Mouse (Mus musculus) heart, embryonic 10.5 days (tissue): ENCODE data around the gene Mrpl52. TPM values are rescaled to one million over a fixed set of nuclear protein-coding genes. Genes with fewer than 3 reads are reported as not detected.

Source experiments
- DNase-seq: peaks from one replicate; pipeline ENCODE4 v3.0.0-alpha.2; 2017; ENCODE audit warnings: low spot score
- H3K27ac ChIP-seq: fragments of 300-500 bp; sonication (generic); 2 replicates; pipeline ENCODE4 v1.5.1; 2016; ENCODE audit warnings: mild to moderate bottlenecking
- H3K27me3 ChIP-seq: fragments of 300-500 bp; sonication (generic); 2 replicates; pipeline ENCODE4 v1.6.1; 2016; ENCODE audit warnings: mild to moderate bottlenecking; ENCODE audit not compliant: poor library complexity, insufficient read depth, severe bottlenecking
- H3K36me3 ChIP-seq: fragments of 300-500 bp; sonication (generic); 2 replicates; pipeline ENCODE4 v1.6.1; 2016; ENCODE audit warnings: mild to moderate bottlenecking, moderate library complexity
- H3K4me1 ChIP-seq: fragments of 300-500 bp; sonication (generic); 2 replicates; pipeline ENCODE4 v1.6.1; 2016; ENCODE audit warnings: mild to moderate bottlenecking
- H3K4me3 ChIP-seq: fragments of 300-500 bp; sonication (generic); 2 replicates; pipeline ENCODE4 v1.5.1; 2016; ENCODE audit warnings: mild to moderate bottlenecking, moderate library complexity
- H3K9me3 ChIP-seq: fragments of 300-500 bp; sonication (generic); 2 replicates; pipeline ENCODE4 v1.6.1; 2016; ENCODE audit warnings: mild to moderate bottlenecking, moderate library complexity
- WGBS: fragments of 180-500 bp; shearing (Covaris S2); methylation state at CpG from one replicate; pipeline ENCODE4 v1.1.7; 2016; 5-methylcytosine and 5-hydroxymethylcytosine counted together
- polyA plus RNA-seq: library from polyadenylated mRNA; unstranded; fragments of >200 nt; fragmentation: Nextera tagmentation; extraction: Ambion mirVana; gene quantifications from 2 replicates; pipeline ENCODE4 v1.2.1, GENCODE M21; 2016

The Mrpl52 gene
- polyA plus RNA-seq, 1 experiment from 2014 or later, result 222 TPM

GRCm38 (mm10) chr14:54443196-54443595 is 16.5 kb downstream of the Mrpl52 start:
- Histone ChIP-seq H3K36me3 (peaks cover 35% of the 10 kb centered on the region), H3K4me3 (0 out of 2 replicates have a peak overlapping the region, but pooled peaks have one; percentile 22), H3K27me3 (no peaks in the 10 kb centered on the region), H3K27ac (peak overlapping the region; percentile 64), H3K4me1 (peaks cover 23% of the 10 kb centered on the region), H3K9me3 (no peaks in the 10 kb centered on the region)
- DNase-seq, result no peak
- 25% methylated on average over 3 of the region's 3 CpGs for WGBS

DNA sequence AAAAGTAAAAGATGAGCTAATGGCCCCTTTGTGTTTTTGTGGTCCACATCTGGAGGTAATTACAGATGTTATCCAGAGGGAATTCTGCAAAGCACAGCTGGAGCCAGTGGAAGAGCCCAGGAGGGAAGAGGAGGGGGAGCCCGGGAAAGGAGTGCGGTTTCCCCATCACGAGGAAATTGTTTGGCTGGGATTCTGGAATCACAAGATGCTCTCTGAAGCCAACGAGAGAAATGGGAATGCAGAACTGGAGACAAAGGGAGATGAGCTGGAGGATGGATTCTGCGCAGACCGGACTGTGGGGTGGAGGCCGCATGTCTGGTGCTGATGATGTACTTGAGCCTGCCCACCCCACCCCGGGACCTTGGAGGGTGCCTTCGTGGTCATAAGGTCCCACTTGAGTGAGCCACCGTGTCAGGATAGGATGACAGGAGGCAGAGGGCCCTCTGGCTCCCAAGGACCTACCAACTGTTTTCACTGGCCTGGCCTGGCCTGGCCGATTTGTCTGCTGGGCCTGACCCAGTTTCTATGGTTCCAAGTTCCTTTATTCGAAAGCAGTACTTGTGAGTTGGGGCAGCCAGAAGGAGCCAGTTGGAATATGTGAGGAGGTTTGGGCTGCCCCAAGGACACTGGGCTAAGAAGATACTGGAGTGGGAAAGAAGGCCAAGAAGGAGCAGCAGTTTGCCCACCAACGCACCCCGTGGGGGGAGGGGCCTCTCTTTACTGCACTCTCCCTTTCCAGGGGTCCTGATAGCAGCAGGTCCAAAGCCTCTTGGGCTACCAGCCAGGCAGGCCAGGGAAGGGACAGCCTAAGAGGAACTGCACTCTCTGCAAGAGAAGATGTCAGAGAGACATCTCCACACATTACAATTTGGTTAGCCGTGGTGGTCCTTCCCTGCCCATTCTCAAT is 17.3 kb downstream of the Mrpl52 start:
- Histone ChIP-seq H3K4me1 (peaks cover 26% of the 10 kb centered on the region), H3K36me3 (peaks cover 28% of the 10 kb centered on the region), H3K27me3 (no peaks in the 10 kb centered on the region), H3K4me3 (no peak overlapping the region), H3K27ac (peak overlapping the region; percentile 64), H3K9me3 (no peaks in the 10 kb centered on the region)
- WGBS, result 49% methylated on average over 15 of the region's 15 CpGs
- no peak for DNase-seq

DNA sequence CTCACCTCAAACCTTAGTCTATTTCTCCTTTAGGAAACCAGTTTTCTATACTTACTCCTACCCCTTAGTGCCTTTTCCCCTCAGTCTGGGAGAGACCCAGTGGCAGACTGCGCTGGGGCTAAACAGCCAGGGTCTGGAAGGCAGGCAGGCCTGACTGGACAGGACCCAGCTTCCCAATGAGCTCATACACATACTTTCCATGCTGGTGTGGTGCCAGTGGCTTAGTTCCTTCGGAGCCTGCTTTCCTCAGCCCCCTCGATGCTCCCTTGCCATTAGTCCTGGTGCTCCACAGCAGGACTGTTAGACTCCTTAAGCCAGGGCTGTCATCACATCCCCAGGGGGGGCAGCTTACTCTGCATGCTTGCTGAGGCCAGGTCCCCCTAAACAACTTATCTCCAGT is 18.8 kb downstream of the Mrpl52 start:
- Histone ChIP-seq H3K27me3 (no peaks in the 10 kb centered on the region), H3K36me3 (peaks cover 13% of the 10 kb centered on the region), H3K27ac (no peak overlapping the region), H3K4me1 (peaks cover 28% of the 10 kb centered on the region), H3K9me3 (no peaks in the 10 kb centered on the region), H3K4me3 (no peak overlapping the region)
- DNase-seq, result no peak
- WGBS, result 26% methylated on average over 3 of the region's 3 CpGs

DNA sequence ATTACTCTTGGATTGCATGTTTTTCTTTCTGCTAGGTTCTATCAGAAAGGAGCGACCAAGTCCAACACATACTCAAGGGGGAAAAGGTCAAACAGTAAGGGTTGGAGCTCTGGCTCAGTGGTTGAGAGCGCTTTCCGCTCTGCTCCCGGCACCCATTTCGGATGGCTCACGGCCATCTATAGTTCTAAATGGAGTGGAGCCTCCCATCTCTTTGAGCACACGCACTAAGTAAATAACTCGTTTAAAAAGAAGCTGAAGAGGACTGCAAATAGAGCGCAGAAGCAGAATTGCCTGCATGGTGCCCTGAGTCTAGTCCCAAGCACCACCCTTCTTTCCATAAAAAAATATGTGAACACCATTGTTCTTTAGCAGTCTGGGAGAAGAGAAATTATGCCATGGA is 26.9 kb downstream of the Mrpl52 start:
- WGBS, result 84% methylated on average over 9 of the region's 9 CpGs
- no peak for DNase-seq
- peaks cover 5% of the 10 kb centered on the region; the same call in 1 of the 2 replicates for H3K4me1 ChIP-seq

DNA sequence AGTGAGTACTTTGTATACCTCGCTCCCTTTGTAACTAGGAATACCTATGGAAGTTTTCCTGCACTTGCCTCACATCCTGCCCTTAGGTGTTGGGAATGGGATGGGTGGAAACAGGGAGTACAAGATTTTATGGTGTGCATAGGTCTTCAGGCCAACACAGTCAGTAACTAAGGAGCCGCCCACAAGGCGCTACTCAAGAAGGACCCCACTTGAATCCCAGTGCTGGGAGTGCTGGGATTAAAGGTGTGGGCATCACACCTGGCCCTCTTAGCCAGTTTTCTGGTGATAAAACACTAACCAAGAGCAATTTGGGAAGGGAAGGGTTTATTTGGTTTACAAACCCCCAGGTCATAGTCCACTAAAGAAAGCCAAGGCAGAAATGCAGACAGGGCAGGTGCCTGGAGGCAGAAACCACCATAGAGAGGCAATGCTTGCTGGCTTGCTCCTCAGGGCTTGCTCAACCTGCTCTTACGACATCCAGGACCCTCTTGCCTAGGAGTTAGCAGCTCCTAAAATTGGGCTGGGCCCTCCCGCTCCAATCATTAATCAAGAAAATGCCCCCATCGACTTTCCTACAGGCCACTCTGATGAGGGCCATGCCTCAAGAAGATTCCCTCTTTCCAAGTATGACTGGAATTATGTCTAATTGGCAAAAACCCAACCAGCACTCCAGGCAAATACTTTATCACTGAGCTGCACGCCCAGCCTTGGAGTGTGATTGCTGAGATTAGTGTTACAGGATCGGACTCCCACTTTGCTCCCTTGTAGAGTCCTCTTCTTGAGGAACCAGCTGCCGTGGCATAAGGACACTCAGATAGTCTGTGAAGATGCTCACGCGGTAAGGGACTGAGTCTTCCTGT is 28.2 kb downstream of the Mrpl52 start:
- Histone ChIP-seq H3K4me1 (no peaks in the 10 kb centered on the region), H3K27ac (no peak overlapping the region), H3K4me3 (no peak overlapping the region), H3K36me3 (no peaks in the 10 kb centered on the region), H3K9me3 (no peaks in the 10 kb centered on the region), H3K27me3 (peaks cover 9% of the 10 kb centered on the region; the same call in 1 of the 2 replicates)
- WGBS, result 72% methylated on average over 11 of the region's 11 CpGs
- no peak for DNase-seq

More for the DNA sequence above, 26.9 kb downstream of the Mrpl52 start:
- no peak overlapping the region for H3K4me3 ChIP-seq
- H3K9me3 ChIP-seq, result no peaks in the 10 kb centered on the region
- H3K27me3 ChIP-seq, result peaks cover 9% of the 10 kb centered on the region; the same call in 1 of the 2 replicates
- no peak overlapping the region for H3K27ac ChIP-seq
- no peaks in the 10 kb centered on the region for H3K36me3 ChIP-seq

- Histone ChIP-seq H3K4me1 (no peaks in the 10 kb centered on the region), H3K27me3 (no peaks in the 10 kb centered on the region), H3K4me3 (no peak overlapping the region), H3K36me3 (no peaks in the 10 kb centered on the region), H3K9me3 (no peaks in the 10 kb centered on the region), H3K27ac (no peak overlapping the region)
- whole genome bisulfite sequencing, result 75% methylated on average over 14 of the region's 14 CpGs
- DNase-seq, result no peak
Measured at GRCm38 (mm10) chr14:54457907-54458569, 31.3 kb downstream of the Mrpl52 start.

DNA sequence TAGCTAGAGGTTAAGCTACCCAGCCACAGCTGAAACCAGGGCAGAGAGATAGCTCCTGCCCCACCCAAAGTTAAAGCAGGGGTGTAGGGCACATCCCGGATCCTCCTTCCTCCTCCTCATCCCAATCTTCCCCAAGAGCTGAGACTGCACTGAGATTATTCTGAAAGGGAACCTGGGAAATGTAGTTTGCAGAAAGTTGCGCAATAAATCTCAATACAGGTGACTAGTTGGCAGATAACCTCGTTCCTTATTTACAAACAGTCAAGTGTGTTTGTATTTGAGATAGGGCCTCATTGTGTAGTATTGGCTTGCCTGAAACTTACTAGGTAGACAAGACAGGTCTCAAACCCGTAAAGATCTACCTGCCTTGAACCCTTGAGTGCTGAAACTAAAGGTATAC is 35.4 kb downstream of the Mrpl52 start:
- Histone ChIP-seq H3K4me1 (peaks cover 17% of the 10 kb centered on the region), H3K36me3 (peaks cover 12% of the 10 kb centered on the region; the same call in 1 of the 2 replicates), H3K9me3 (no peaks in the 10 kb centered on the region), H3K27ac (no peak overlapping the region), H3K27me3 (no peaks in the 10 kb centered on the region), H3K4me3 (no peak overlapping the region)
- no peak for DNase-seq
- WGBS, result 80% methylated on average over 4 of the region's 4 CpGs

- H3K9me3 ChIP-seq, result no peaks in the 10 kb centered on the region
- H3K27ac ChIP-seq, result peak overlapping the region; percentile 93
- H3K4me1 ChIP-seq, result peaks cover 21% of the 10 kb centered on the region
- H3K36me3 ChIP-seq, result peaks cover 24% of the 10 kb centered on the region
- WGBS, result 17% methylated on average over 12 of the region's 12 CpGs
- H3K27me3 ChIP-seq, result no peaks in the 10 kb centered on the region
- peak overlapping the region; percentile 80 for H3K4me3 ChIP-seq
- no peak for DNase-seq
Measured at GRCm38 (mm10) chr14:54463108-54463958, 36.6 kb downstream of the Mrpl52 start.

DNA sequence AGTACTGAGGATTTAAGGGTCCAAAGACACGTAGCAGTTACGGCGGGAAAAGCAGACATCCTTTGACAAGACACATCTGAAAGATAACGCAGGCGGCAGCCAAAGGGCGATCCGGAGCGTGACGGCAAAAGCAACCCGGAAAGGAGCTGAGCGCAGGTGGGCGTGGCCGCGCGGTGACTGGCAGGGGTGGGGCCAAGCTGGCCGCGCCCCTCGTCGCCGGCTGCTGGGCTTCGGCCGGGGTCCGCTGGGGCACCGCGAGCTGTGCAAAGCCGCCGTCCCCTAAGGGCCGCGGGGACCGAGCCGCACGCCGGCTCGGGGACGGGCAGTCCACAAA is 37.2 kb downstream of the Mrpl52 start, which contains the start of gene Lrp10:
Gene Lrp10 (plus strand): TSS at position 179 of the 334 bp plus-strand sequence.
- Histone ChIP-seq H3K27ac (peak within 1 kb of the TSS; percentile 93), H3K4me3 (peak within 1 kb of the TSS; percentile 80), H3K4me1 (peaks cover 21% of the 10 kb centered on the region), H3K36me3 (peaks cover 30% of the 10 kb centered on the region), H3K27me3 (no peaks in the 10 kb centered on the region), H3K9me3 (no peaks in the 10 kb centered on the region)
- WGBS, result under 1% methylated on average over 35 of the region's 35 CpGs
- peak; percentile 95 for DNase-seq

DNA sequence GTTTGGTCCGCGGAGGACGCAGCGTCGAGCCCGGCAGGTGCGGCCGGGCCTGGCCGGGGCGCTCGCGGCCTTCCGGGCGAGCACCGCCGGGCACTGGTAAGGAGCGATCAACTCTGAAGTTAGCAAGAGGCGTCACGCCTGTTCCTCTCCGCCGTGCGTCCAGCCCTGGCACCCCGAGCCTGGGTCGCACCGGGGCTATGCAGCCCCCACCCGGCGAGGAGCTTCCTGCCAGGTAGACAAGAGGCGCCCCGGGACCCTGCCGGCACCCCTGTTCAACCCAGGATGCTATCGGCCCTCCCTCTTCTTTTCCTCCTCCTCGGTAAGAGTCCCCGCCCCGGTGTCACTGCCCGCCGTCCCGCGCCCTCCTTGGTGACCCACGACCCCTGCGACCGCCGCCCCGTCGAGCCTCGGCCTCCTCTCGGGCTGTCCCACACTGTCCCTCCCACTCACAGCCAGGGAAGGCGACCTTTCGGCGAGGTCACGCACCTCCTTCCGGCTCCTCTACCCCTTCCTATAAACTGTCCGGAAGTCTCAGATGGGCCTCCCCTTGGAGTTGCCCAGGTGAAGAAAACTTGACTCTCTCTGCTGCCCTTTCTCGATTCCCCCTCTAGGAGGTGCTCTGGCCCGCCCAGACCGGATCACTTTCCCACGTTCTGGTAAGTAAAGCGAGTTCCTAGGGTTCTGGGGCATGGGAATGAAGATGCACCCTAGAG is 37.7 kb downstream of the Mrpl52 start:
- peaks cover 35% of the 10 kb centered on the region for H3K36me3 ChIP-seq
- peaks cover 21% of the 10 kb centered on the region for H3K4me1 ChIP-seq
- WGBS, result 1% methylated on average over 57 of the region's 57 CpGs
- H3K4me3 ChIP-seq, result peak overlapping the region; percentile 80
- H3K9me3 ChIP-seq, result no peaks in the 10 kb centered on the region
- H3K27ac ChIP-seq, result peak overlapping the region; percentile 93
- DNase-seq, result peak; percentile 87
- no peaks in the 10 kb centered on the region for H3K27me3 ChIP-seq

- no peak overlapping the region for H3K4me3 ChIP-seq
- no peak overlapping the region for H3K27ac ChIP-seq
- H3K27me3 ChIP-seq, result 0 out of 2 replicates have a peak, but pooled peaks cover 4% of the 10 kb centered on the region
- 85% methylated on average over 2 of the region's 2 CpGs for WGBS
- H3K9me3 ChIP-seq, result no peaks in the 10 kb centered on the region
- DNase-seq, result no peak
- peaks cover 24% of the 10 kb centered on the region for H3K4me1 ChIP-seq
- peaks cover 48% of the 10 kb centered on the region for H3K36me3 ChIP-seq
Measured at GRCm38 (mm10) chr14:54471467-54471866, 44.8 kb downstream of the Mrpl52 start.
